Mouse (Mus musculus) heart, adult 8-10 months (tissue): ENCODE results near the gene Rnpep. TPM values are rescaled to one million over a fixed set of nuclear protein-coding genes. Genes with fewer than 3 reads are reported as not detected.

Experiments
- total RNA-seq, 4 experiments: library from RNA; stranded (reverse); gene quantifications; 2 replicates each; pipeline ENCODE4 v1.2.4; 2022

The Rnpep gene
- total RNA-seq, 4 experiments from 2014 or later, result 18.9 to 22.7 (median 21.2) TPM

Other genes with a start within 250 kb of the Rnpep start
- 10 to 100 TPM; 12.9 to 17.9 (median 15.9) TPM for gene Lgr6, start 178.8 kb downstream of the Rnpep start, total RNA-seq
- 1 to 10 TPM in 1 of 4 experiments, under 1 TPM in 3; 0.34 to 1.5 (median 0.49) TPM for gene Ptpn7, start 151.4 kb downstream of the Rnpep start, total RNA-seq
- 10 to 100 TPM; 19.0 to 21.4 (median 20.7) TPM for gene Arl8a, start 137.3 kb downstream of the Rnpep start, total RNA-seq
- gene Gpr37l1, start 116.4 kb downstream of the Rnpep start, total RNA-seq, result under 1 TPM; 0.44 to 0.71 (median 0.65) TPM
- gene Elf3, start 25.5 kb downstream of the Rnpep start, total RNA-seq, result under 1 TPM in 1 of 4 experiments, not detected in 3; 0.14 TPM
- gene Timm17a, start 29.7 kb upstream of the Rnpep start, total RNA-seq, result 100 to 1,000 TPM; 342 to 418 (median 385) TPM
- 1 to 10 TPM; 1.9 to 3.0 (median 2.5) TPM for gene Lmod1, start 40.7 kb upstream of the Rnpep start, total RNA-seq
- 1 to 10 TPM; 2.3 to 3.5 (median 2.8) TPM for gene Shisa4, start 91.2 kb upstream of the Rnpep start, total RNA-seq
- 10 to 100 TPM; 27.1 to 34.0 (median 30.1) TPM for gene Ipo9, start 146.4 kb upstream of the Rnpep start, total RNA-seq